Mouse (Mus musculus): Measurements from ENCODE around the gene Gnb1. TPM values are rescaled to one million over a fixed set of nuclear protein-coding genes. Genes with fewer than 3 reads are reported as not detected.

The Gnb1 gene
- polyA plus RNA-seq, 1 experiment from 2014 or later, result 399 TPM

GRCm38 (mm10) chr4:155488232-155489025, 2.7 kb upstream of the Gnb1 start:
- Histone ChIP-seq H3K36me3 (no peaks in the 10 kb centered on the region), H3K27ac (peak overlapping the region; percentile 80), H3K4me1 (peaks cover 28% of the 10 kb centered on the region), H3K4me3 (no peak overlapping the region), H3K9ac (no peak overlapping the region), H3K27me3 (no peaks in the 10 kb centered on the region), H3K4me2 (no peak overlapping the region), H3K9me3 (no peaks in the 10 kb centered on the region)
- WGBS, result 66% methylated on average over 8 of the region's 8 CpGs
- no peak; the same call in 1 of the 2 replicates for ATAC-seq (ENCODE audit: insufficient number of reproducible peaks, low FRiP score, low TSS enrichment, low read depth)

DNA sequence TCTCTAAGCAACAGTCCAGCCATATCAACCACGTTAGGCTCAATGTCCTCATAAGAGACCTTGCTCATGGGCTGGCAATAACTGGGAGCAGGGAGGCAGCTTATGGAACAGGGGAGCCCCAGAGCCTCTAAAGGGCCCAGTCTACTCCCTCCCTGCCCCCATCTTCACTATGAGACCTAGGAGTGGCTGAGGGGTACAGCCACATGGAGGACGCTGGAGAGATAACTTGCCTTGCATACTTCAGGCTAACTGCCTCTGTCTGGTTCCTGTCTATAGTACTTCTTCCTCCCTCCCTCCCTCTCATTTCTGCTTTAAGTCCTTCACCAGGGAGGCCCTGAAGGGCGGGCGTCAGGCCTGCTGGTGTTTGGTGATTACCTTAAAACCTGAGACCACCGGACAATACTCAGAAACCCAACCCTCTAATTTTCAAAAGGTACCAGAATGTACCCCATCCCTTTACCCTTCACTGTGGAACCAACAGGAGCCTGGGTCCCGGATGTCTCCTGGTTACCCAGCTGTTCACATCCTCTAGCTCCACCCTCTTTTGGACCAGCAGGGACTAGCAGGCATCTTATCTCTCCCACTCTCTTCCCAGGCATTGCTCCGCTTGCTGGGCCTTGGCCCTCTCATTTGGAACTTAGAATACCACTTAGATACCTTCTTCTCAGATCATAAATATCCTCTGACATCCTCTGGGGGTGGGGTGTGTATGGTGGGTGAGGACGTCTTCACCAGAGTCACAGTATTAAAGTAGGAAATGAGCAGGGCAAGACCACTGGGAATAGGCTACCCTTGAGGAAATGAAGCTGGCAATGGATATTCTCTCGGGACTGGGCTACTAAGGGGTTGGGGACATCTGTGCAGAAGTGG, 1.8 kb upstream of the Gnb1 start:
- Histone ChIP-seq H3K27me3 (no peaks in the 10 kb centered on the region), H3K9me3 (no peaks in the 10 kb centered on the region), H3K36me3 (no peaks in the 10 kb centered on the region), H3K27ac (peak overlapping the region; percentile 80; the same call in 1 of the 2 replicates), H3K4me2 (no peak overlapping the region), H3K9ac (no peak overlapping the region), H3K4me1 (peaks cover 36% of the 10 kb centered on the region), H3K4me3 (no peak overlapping the region)
- WGBS, result 75% methylated on average over 9 of the region's 9 CpGs
- no peak for ATAC-seq (ENCODE audit: insufficient number of reproducible peaks, low FRiP score, low TSS enrichment, low read depth)

DNA sequence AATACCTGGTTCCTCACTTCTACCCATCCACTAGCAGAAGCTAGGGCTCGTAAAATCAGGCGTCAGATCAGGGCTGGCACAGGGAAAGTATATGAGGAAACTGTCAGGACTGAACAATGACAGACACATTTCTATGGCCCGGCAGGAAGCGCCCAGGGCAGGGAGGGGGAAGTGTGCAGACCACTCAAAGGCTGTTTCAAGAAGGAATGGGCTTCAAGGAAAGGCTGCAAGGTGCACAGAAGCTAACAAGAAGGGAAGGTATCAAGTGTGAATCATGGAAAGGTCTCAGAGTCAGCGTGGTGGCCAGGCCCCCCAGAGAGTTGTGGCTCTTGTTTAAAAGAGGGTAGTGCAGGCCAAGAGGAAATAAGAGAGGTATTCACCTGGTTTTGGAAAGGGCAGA, 705 bp upstream of the Gnb1 start:
- Histone ChIP-seq H3K27me3 (no peaks in the 10 kb centered on the region), H3K4me2 (peak overlapping the region; percentile 73), H3K9me3 (no peaks in the 10 kb centered on the region), H3K9ac (peak overlapping the region; percentile 97), H3K4me3 (peak overlapping the region; percentile 99), H3K4me1 (peaks cover 46% of the 10 kb centered on the region), H3K36me3 (no peaks in the 10 kb centered on the region), H3K27ac (peak overlapping the region; percentile 93)
- 22% methylated on average over 5 of the region's 5 CpGs for WGBS
- no peak for ATAC-seq (ENCODE audit: insufficient number of reproducible peaks, low FRiP score, low TSS enrichment, low read depth)

DNA sequence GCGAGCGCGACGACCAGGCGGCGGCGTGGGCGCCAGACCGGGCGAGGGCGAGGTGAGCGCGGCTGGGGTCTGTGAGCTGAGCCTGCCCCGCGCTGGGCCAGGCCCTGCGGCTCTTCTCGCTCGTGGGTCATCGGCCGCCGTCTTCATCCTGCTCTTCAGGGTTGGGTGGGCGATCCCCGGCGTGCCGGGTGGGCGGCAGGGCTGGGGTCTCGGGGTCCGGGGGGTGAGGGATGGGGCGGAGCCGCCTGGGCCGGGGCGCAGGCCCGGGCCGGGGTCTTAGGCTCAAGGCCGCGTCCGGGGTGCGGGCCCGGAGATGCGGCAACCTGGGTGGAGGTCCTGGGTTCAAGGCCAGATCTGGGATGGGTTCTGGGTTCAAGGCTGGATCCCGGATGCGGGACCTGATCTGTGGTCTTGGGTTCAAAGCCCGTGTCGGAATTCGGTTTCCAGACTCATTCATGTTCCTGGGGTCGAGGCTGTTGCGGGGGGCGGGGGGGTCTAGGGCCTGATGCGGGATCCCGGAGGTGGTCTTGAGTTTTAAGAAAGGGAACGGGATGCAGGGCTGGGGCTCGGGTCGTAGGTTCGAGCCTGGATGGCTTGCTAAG, 469 bp downstream of the Gnb1 start:
- peak overlapping the region; percentile 93 for H3K27ac ChIP-seq
- no peaks in the 10 kb centered on the region for H3K9me3 ChIP-seq
- H3K4me2 ChIP-seq, result peak overlapping the region; percentile 51
- H3K36me3 ChIP-seq, result no peaks in the 10 kb centered on the region
- H3K9ac ChIP-seq, result peak overlapping the region; percentile 97
- H3K27me3 ChIP-seq, result no peaks in the 10 kb centered on the region
- peak overlapping the region; percentile 99 for H3K4me3 ChIP-seq
- peaks cover 46% of the 10 kb centered on the region for H3K4me1 ChIP-seq
- peak; percentile 16; the same call in 1 of the 2 replicates for ATAC-seq (ENCODE audit: insufficient number of reproducible peaks, low FRiP score, low TSS enrichment, low read depth)
- under 1% methylated on average over 43 of the region's 54 CpGs for WGBS

GRCm38 (mm10) chr4:155492131-155492633, 1.0 kb downstream of the Gnb1 start:
- Histone ChIP-seq H3K4me2 (peak overlapping the region; percentile 51), H3K27ac (peak overlapping the region; percentile 93), H3K4me3 (peak overlapping the region; percentile 99), H3K36me3 (no peaks in the 10 kb centered on the region), H3K9me3 (no peaks in the 10 kb centered on the region), H3K4me1 (peaks cover 46% of the 10 kb centered on the region), H3K9ac (peak overlapping the region; percentile 97), H3K27me3 (no peaks in the 10 kb centered on the region)
- ATAC-seq (ENCODE audit: insufficient number of reproducible peaks, low FRiP score, low TSS enrichment, low read depth), result peak; percentile 12; the same call in 1 of the 2 replicates
- WGBS, result 0% methylated on average over 51 of the region's 51 CpGs

DNA sequence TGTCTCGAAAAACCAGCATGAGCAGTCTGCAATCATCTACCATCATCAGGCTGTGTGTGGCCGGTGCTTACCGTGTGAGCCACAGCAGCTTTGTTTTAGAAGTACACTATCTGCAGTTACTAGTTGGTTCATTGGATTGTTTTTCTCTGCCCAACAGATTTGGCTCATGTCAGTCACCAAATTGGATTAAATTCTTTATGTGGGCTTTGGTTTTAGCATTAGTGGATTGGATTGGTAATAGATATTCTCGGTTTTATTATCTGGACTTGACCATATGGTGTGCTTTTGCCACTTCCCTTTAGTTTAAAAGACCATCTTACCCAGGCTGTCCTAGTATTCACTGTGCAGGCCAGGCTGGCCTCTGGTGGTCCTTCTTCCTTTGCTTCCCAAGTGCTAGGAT, 3.7 kb downstream of the Gnb1 start:
- no peaks in the 10 kb centered on the region for H3K27me3 ChIP-seq
- no peaks in the 10 kb centered on the region for H3K9me3 ChIP-seq
- no peaks in the 10 kb centered on the region for H3K36me3 ChIP-seq
- no peak overlapping the region for H3K4me2 ChIP-seq
- whole genome bisulfite sequencing, result 63% methylated on average over 4 of the region's 4 CpGs
- no peak overlapping the region for H3K27ac ChIP-seq
- no peak for ATAC-seq (ENCODE audit: insufficient number of reproducible peaks, low FRiP score, low TSS enrichment, low read depth)
- H3K4me1 ChIP-seq, result peaks cover 29% of the 10 kb centered on the region
- H3K4me3 ChIP-seq, result no peak overlapping the region
- H3K9ac ChIP-seq, result no peak overlapping the region

DNA sequence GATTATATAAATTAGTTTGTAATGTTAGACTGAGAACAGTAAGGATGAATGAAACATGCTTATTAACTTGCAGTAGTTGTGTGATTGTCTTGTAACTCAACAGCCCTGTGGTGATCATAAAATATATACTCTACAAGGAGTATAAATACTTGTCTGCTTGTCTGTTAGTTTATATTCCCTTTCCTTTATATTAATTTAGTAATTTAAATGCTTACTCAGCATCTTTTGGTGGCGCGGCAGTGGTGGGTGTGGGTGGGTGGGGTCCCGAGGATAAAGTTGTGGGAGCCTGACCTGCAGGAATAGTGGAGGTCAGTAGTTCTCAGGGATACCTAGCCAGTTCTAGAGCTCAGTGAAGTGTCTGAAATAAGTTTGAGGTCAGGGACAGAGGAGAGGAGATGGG, 6.8 kb downstream of the Gnb1 start:
- no peak overlapping the region for H3K9ac ChIP-seq
- H3K4me2 ChIP-seq, result no peak overlapping the region
- no peak overlapping the region for H3K27ac ChIP-seq
- ATAC-seq (ENCODE audit: insufficient number of reproducible peaks, low FRiP score, low TSS enrichment, low read depth), result no peak
- H3K9me3 ChIP-seq, result no peaks in the 10 kb centered on the region
- no peaks in the 10 kb centered on the region for H3K36me3 ChIP-seq
- H3K4me1 ChIP-seq, result peaks cover 23% of the 10 kb centered on the region
- H3K4me3 ChIP-seq, result no peak overlapping the region
- 75% methylated on average over 3 of the region's 3 CpGs for WGBS
- no peaks in the 10 kb centered on the region for H3K27me3 ChIP-seq

DNA sequence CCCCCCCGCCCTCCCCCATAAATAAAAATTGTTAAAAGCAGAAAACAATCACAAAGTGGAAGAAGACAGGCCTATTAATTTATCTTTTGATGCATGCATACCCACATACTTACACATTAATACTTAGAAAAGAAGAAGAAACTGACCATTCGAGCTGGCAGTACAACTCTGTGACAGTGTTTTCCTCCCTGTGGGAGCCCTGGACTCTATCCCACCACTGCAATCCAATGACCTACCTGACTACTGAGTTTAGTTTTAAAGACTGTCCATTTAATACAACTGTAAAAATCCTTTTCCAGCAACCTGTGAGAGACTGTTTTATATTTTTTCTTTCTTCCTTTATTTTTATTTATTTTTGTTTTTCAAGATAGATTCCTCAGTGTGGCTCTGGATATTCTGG, 10.0 kb downstream of the Gnb1 start:
- Histone ChIP-seq H3K9ac (no peak overlapping the region), H3K9me3 (no peaks in the 10 kb centered on the region), H3K27me3 (no peaks in the 10 kb centered on the region), H3K4me1 (peaks cover 10% of the 10 kb centered on the region), H3K4me2 (no peak overlapping the region), H3K4me3 (no peak overlapping the region), H3K36me3 (no peaks in the 10 kb centered on the region), H3K27ac (no peak overlapping the region)
- ATAC-seq (ENCODE audit: insufficient number of reproducible peaks, low FRiP score, low TSS enrichment, low read depth), result no peak
- 75% methylated on average over 2 of the region's 2 CpGs for WGBS

- Histone ChIP-seq H3K36me3 (no peaks in the 10 kb centered on the region), H3K4me2 (no peak overlapping the region), H3K4me1 (peaks cover 10% of the 10 kb centered on the region), H3K9ac (no peak overlapping the region), H3K9me3 (no peaks in the 10 kb centered on the region), H3K27me3 (no peaks in the 10 kb centered on the region), H3K27ac (no peak overlapping the region), H3K4me3 (no peak overlapping the region)
- no peak for ATAC-seq (ENCODE audit: insufficient number of reproducible peaks, low FRiP score, low TSS enrichment, low read depth)
- 57% methylated on average over 8 of the region's 8 CpGs for WGBS
Observed at GRCm38 (mm10) chr4:155505067-155505466, 13.9 kb downstream of the Gnb1 start.

DNA sequence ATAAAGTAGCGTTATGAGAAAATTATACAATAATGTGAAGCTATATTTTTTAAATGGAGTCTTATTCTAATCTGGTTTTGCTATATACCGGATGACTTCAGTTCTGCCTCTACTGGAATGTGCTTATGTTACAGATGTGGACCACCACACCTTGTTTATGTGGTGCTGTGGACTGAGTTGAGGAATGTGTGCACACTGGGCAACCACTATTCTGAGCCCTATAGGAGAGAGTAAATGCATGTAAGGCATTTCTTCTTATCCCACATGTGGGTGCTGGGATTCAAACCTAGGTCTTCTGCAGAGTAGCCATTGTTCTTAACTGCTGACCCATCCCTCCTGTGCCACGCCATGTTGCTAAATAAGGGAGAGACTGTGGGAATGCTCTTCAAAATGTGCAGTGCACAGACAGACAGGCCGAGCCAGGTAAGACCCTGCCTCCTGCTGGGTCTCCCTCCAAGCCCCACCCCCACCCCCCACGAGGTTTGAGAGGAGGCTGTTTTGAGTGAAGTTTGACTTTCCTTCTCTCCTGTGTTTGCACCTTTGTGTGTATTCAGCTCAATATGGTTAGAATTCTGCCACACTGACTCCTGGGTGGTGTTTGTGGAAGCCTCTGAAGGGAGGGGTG, 14.6 kb downstream of the Gnb1 start:
- no peak overlapping the region for H3K4me3 ChIP-seq
- WGBS, result 78% methylated on average over 5 of the region's 5 CpGs
- H3K9me3 ChIP-seq, result no peaks in the 10 kb centered on the region
- H3K27me3 ChIP-seq, result no peaks in the 10 kb centered on the region
- no peak for ATAC-seq (ENCODE audit: insufficient number of reproducible peaks, low FRiP score, low TSS enrichment, low read depth)
- H3K36me3 ChIP-seq, result no peaks in the 10 kb centered on the region
- H3K9ac ChIP-seq, result no peak overlapping the region
- peaks cover 8% of the 10 kb centered on the region for H3K4me1 ChIP-seq
- H3K4me2 ChIP-seq, result no peak overlapping the region
- no peak overlapping the region for H3K27ac ChIP-seq

GRCm38 (mm10) chr4:155508614-155509013, 17.5 kb downstream of the Gnb1 start:
- 84% methylated on average over 4 of the region's 4 CpGs for WGBS
- Histone ChIP-seq H3K9ac (no peak overlapping the region), H3K36me3 (no peaks in the 10 kb centered on the region), H3K27me3 (no peaks in the 10 kb centered on the region), H3K4me1 (peaks cover 8% of the 10 kb centered on the region), H3K9me3 (no peaks in the 10 kb centered on the region), H3K4me2 (no peak overlapping the region), H3K4me3 (no peak overlapping the region), H3K27ac (no peak overlapping the region)
- ATAC-seq (ENCODE audit: insufficient number of reproducible peaks, low FRiP score, low TSS enrichment, low read depth), result no peak
